Mouse (Mus musculus): ENCODE data around the gene Gtf2e1. TPM values are rescaled to one million over a fixed set of nuclear protein-coding genes. Genes with fewer than 3 reads are reported as not detected.

Gtf2e1 gene
- total and polyA plus RNA-seq, 2 experiments from 2014 or later: 8.5 to 12.1 TPM

DNA sequence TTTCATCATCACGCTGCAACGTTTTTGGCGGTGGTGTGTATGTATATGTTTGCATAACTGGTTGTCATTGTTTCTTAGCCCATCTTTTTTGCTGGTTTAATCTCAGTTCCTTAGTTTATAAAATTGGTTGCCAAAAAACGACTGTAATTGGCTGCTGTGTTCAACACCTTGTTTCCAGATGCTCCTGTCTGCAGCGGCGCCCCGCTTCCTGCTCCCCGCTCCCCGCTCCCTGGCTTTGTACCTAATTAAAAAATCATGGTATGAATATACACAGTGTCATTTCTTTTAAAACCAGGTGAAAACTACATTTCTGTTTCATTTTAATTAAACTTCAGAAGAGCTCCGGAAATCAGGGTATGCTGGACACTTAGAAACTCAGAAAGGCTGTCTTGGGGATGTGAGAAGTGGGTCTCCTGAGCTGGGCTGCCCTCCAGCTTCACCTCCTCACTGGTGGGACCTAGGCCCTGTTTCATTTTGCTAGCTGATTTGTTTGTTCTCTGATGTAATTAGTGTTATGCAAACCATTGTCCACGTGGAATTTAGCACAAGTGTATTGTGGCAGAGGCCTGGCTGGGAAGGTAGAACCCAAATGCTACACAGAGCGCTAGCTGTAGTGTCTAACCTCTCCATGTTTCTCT, 32.6 kb upstream of the Gtf2e1 start:
- no peak for ATAC-seq (ENCODE audit: insufficient read depth, low read depth)
- WGBS: 93% methylated on average over 12 of the region's 12 CpGs

DNA sequence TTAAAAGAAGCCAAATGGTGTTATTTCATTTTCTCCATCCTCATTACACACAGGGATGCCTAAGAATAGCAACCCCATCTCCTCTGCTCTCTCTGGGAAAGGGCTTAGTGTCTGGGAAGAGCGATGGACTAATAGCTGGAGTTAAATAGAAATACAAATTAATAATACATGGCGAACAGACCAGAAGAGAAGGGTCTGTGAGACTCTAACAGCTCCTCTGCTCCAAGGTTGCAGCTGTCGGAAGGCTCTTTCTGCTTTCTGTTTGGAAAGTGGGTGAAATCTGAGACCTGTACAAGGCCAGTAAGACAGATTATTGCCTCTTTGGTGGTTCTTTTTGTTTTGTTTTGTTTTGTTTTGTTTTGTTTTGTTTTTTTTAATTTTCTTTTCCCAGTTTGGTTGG, 32.0 kb upstream of the Gtf2e1 start:
- H3K9me3 ChIP-seq (replicated peaks; ENCODE audit: control insufficient read depth, low read length): peaks cover 4% of the 10 kb centered on the region; the same call in 1 of the 2 replicates

More for the DNA sequence above, 32.6 kb upstream of the Gtf2e1 start:
- no peak for TF ChIP-seq EP300 (IDR thresholded peaks at IDR 0.05; ENCODE audit: low read depth)
- TF ChIP-seq CTCF (IDR thresholded peaks at IDR 0.05; ENCODE audit: low read depth): no peak
- no peak overlapping the region for H3K4me3 ChIP-seq (ENCODE audit: low read depth, low read length)
- H3K27me3 ChIP-seq (ENCODE audit: control insufficient read depth, insufficient read depth, low read length): no peaks in the 10 kb centered on the region
- H3K9me3 ChIP-seq (replicated peaks; ENCODE audit: control insufficient read depth, low read length): peaks cover 4% of the 10 kb centered on the region; the same call in 1 of the 2 replicates
- no peak for DNase-seq (ENCODE audit: low spot score)
- H3K4me1 ChIP-seq (ENCODE audit: control insufficient read depth, insufficient read depth): no peaks in the 10 kb centered on the region
- H3K9ac ChIP-seq (replicated peaks; ENCODE audit: low read depth, low read length): no peak overlapping the region
- H3K4me2 ChIP-seq (ENCODE audit: low read depth, low read length): no peak overlapping the region
- H3K36me3 ChIP-seq (replicated peaks; ENCODE audit: control insufficient read depth, insufficient read depth, low read length): peaks cover 35% of the 10 kb centered on the region
- H3K27ac ChIP-seq (ENCODE audit: low read depth): no peak overlapping the region

DNA sequence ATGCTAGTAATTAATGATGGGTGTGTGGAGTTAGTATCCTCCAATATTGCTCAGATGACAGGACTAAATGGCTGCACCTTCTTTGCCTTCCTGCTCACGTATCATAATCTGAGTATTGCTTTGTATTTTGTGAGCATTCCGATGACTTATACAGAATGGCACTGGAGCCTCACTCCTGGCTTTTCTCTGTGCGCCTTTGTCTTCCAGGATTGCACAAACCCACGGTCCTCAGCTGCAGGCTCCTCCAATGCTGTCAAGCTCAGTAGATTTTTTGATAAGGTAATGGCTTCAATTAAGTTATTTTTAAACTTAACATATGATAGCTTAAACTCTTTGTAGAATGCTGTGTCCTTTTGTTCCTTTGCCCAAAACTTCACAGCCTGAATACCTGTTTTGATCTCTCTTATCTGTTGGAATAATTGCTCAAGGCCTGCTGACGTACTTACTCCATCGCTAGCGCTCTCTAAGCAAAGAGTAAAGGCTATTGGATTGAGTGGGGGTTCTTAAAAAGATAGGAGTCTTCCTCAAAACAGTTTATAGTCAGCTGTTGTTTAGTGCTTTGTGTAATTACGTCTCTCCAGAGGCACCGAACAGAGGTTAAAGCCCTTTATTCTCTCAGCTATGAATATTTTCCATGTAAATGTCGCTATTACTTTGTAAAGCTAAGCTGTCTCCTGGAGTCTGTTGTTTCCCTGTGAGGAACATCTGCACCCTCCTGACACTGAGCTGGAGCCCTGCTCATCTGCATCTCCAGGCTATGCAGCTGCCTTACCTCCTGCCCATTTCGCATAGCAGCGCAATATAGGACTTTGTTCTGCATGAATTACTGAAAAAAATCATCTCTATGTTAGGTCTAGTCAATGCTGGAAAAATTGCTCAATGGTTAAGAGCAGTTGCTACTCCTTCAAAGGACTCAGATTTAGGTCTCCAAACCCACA, 27.8 kb upstream of the Gtf2e1 start:
- H3K4me1 ChIP-seq (ENCODE audit: control insufficient read depth, insufficient read depth): peaks cover 4% of the 10 kb centered on the region; the same call in 1 of the 2 replicates
- no peak for DNase-seq (ENCODE audit: low spot score)
- no peak for ATAC-seq (ENCODE audit: insufficient read depth, low read depth)
- TF ChIP-seq CTCF (IDR thresholded peaks at IDR 0.05; ENCODE audit: low read depth) (no peak), EP300 (IDR thresholded peaks at IDR 0.05; ENCODE audit: low read depth) (no peak)
- no peaks in the 10 kb centered on the region for H3K9me3 ChIP-seq (replicated peaks; ENCODE audit: control insufficient read depth, low read length)
- H3K36me3 ChIP-seq (replicated peaks; ENCODE audit: control insufficient read depth, insufficient read depth, low read length): peaks cover 44% of the 10 kb centered on the region
- no peaks in the 10 kb centered on the region for H3K27me3 ChIP-seq (ENCODE audit: control insufficient read depth, insufficient read depth, low read length)
- H3K9ac ChIP-seq (replicated peaks; ENCODE audit: low read depth, low read length): no peak overlapping the region
- no peak overlapping the region for H3K4me2 ChIP-seq (ENCODE audit: low read depth, low read length)
- no peak overlapping the region for H3K27ac ChIP-seq (ENCODE audit: low read depth)
- no peak overlapping the region for H3K4me3 ChIP-seq (ENCODE audit: low read depth, low read length)
- WGBS: 79% methylated on average over 12 of the region's 12 CpGs

More for the DNA sequence above, 32.0 kb upstream of the Gtf2e1 start:
- Histone ChIP-seq H3K4me2 (ENCODE audit: low read depth, low read length) (no peak overlapping the region), H3K27ac (ENCODE audit: low read depth) (no peak overlapping the region), H3K9ac (replicated peaks; ENCODE audit: low read depth, low read length) (no peak overlapping the region), H3K4me1 (ENCODE audit: control insufficient read depth, insufficient read depth) (no peaks in the 10 kb centered on the region), H3K4me3 (ENCODE audit: low read depth, low read length) (no peak overlapping the region), H3K36me3 (replicated peaks; ENCODE audit: control insufficient read depth, insufficient read depth, low read length) (peaks cover 35% of the 10 kb centered on the region), H3K27me3 (ENCODE audit: control insufficient read depth, insufficient read depth, low read length) (no peaks in the 10 kb centered on the region)
- ATAC-seq (ENCODE audit: insufficient read depth, low read depth) (no peak), DNase-seq (ENCODE audit: low spot score) (no peak)
- TF ChIP-seq CTCF (IDR thresholded peaks at IDR 0.05; ENCODE audit: low read depth) (no peak), EP300 (IDR thresholded peaks at IDR 0.05; ENCODE audit: low read depth) (no peak)
- WGBS: 88% methylated on average over 3 of the region's 3 CpGs

DNA sequence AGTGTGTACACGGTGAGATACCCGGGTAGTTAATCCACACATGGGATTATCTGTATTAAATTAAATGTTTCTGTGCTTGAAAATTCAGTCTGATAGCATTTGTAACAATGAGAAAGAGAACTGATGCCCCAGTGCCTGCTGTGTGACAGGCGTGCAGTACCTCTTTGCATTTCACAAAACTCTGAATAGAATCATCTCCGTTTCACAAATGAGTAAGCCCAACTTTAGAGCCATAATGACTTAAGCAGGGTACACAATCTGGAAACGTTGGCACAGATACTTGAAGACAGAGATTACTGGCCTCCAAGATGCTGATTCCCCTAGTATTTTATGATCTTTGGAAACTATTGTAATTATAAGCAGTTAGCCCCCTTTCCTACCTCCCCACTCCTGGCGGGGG, 26.5 kb upstream of the Gtf2e1 start:
- no peak for TF ChIP-seq CTCF (IDR thresholded peaks at IDR 0.05; ENCODE audit: low read depth)
- no peak for TF ChIP-seq EP300 (IDR thresholded peaks at IDR 0.05; ENCODE audit: low read depth)
- 91% methylated on average over 6 of the region's 6 CpGs for WGBS
- no peak for DNase-seq (ENCODE audit: low spot score)

DNA sequence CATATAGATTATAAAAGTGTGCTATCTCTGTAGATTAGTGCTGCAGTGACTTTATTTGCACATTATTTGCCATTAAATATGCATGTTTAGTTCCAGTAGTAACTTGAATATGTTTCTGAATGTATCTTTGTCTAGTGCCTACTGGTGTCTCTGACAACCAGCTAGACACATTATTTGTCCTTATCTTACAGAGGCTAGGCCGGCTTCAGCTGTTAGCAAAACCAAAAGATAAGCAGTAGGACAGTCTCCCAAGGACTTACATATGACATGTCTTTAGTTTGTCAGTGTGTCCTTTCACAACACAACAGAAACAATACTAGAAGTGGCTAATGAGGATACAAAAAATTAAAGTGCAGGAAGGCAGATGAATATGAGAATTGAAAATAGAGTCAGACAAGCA, 25.5 kb upstream of the Gtf2e1 start:
- Histone ChIP-seq H3K4me3 (ENCODE audit: low read depth, low read length) (no peak overlapping the region), H3K9me3 (replicated peaks; ENCODE audit: control insufficient read depth, low read length) (no peaks in the 10 kb centered on the region), H3K27ac (ENCODE audit: low read depth) (no peak overlapping the region), H3K36me3 (replicated peaks; ENCODE audit: control insufficient read depth, insufficient read depth, low read length) (peaks cover 26% of the 10 kb centered on the region), H3K4me1 (ENCODE audit: control insufficient read depth, insufficient read depth) (peaks cover 4% of the 10 kb centered on the region; the same call in 1 of the 2 replicates), H3K9ac (replicated peaks; ENCODE audit: low read depth, low read length) (no peak overlapping the region), H3K4me2 (ENCODE audit: low read depth, low read length) (no peak overlapping the region), H3K27me3 (ENCODE audit: control insufficient read depth, insufficient read depth, low read length) (no peaks in the 10 kb centered on the region)
- no peak for ATAC-seq (ENCODE audit: insufficient read depth, low read depth)
- 27% methylated on average over 1 of the region's 1 CpGs for WGBS
- no peak for TF ChIP-seq CTCF (IDR thresholded peaks at IDR 0.05; ENCODE audit: low read depth)
- no peak for TF ChIP-seq EP300 (IDR thresholded peaks at IDR 0.05; ENCODE audit: low read depth)
- no peak for DNase-seq (ENCODE audit: low spot score)

More for the DNA sequence above, 26.5 kb upstream of the Gtf2e1 start:
- no peak overlapping the region for H3K27ac ChIP-seq (ENCODE audit: low read depth)
- H3K36me3 ChIP-seq (replicated peaks; ENCODE audit: control insufficient read depth, insufficient read depth, low read length): peaks cover 31% of the 10 kb centered on the region
- H3K27me3 ChIP-seq (ENCODE audit: control insufficient read depth, insufficient read depth, low read length): no peaks in the 10 kb centered on the region
- peaks cover 4% of the 10 kb centered on the region; the same call in 1 of the 2 replicates for H3K4me1 ChIP-seq (ENCODE audit: control insufficient read depth, insufficient read depth)
- no peak for ATAC-seq (ENCODE audit: insufficient read depth, low read depth)
- no peak overlapping the region for H3K4me2 ChIP-seq (ENCODE audit: low read depth, low read length)
- no peak overlapping the region for H3K9ac ChIP-seq (replicated peaks; ENCODE audit: low read depth, low read length)
- H3K4me3 ChIP-seq (ENCODE audit: low read depth, low read length): no peak overlapping the region
- H3K9me3 ChIP-seq (replicated peaks; ENCODE audit: control insufficient read depth, low read length): no peaks in the 10 kb centered on the region
